Mouse (Mus musculus): ENCODE results near the gene Ces3b. TPM values are rescaled to one million over a fixed set of nuclear protein-coding genes. Genes with fewer than 3 reads are reported as not detected.
A peak's percentile ranks its signal among the peaks of the same experiment; 100 is the strongest.
"Not testable (repeated sequence)": the region's sequence is repeated elsewhere in the genome, so short reads cannot be mapped to it uniquely, and the experiment has no call there.

Gene Ces3b
- polyA plus RNA-seq, 1 experiment from 2014 or later: not detected

DNA sequence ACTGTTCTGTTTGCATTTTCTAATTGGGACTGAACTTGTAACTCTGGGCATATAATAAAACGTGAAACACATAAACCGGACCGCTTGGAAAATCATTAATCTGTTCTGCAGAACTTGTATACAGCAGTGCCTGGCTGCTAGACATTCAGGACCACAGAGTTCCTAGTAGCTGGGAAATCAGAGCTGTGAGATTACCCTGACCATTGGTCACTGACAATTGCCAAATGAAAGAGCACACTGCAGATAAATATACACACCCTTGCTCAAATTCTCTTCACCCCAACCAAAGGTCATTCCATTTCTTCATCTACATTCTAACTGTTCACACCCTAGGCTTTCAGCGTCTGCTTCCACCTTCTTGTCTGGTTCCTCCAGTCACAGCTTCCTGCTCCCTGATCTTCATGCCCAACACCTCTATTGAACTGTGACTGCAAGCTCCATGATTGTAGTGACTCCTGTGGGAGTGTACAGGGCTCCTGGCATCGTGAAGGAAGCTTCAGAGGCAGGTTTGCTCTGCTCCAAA lies 2.7 kb upstream of the Ces3b start:
- no peaks in the 10 kb centered on the region for H3K36me3 ChIP-seq
- H3K4me2 ChIP-seq: no peak overlapping the region
- no peaks in the 10 kb centered on the region for H3K9me3 ChIP-seq
- no peak overlapping the region for H3K9ac ChIP-seq
- H3K27ac ChIP-seq: no peak overlapping the region
- H3K27me3 ChIP-seq: no peaks in the 10 kb centered on the region
- 71% methylated on average over 5 of the region's 5 CpGs for WGBS
- ATAC-seq (ENCODE audit: insufficient number of reproducible peaks, insufficient read depth, low FRiP score, low TSS enrichment, low read depth): no peak
- H3K4me3 ChIP-seq: no peak overlapping the region
- no peaks in the 10 kb centered on the region for H3K4me1 ChIP-seq

DNA sequence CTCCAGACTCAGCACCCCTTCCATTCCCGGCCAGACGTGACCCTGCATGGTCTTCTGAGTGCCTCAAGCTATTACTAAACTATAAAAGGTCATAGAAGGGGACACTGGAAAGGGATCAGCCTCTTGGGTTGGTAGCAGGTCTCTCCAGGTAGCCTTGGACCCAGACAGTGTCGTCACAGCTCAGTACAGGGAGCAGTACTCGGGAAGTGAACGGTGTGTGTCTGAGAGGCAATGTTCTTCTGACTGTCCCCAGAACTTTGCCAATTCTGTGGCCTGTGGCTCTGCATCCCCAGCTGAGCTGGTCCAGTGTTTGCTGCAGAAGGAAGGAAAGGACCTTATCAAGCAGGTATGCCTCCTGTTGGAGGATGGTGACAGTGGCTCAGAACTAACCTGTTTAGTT lies 4.6 kb downstream of the Ces3b start:
- H3K4me2 ChIP-seq; H3K4me1 ChIP-seq; ATAC-seq (ENCODE audit: insufficient number of reproducible peaks, insufficient read depth, low FRiP score, low TSS enrichment, low read depth); H3K9me3 ChIP-seq; H3K4me3 ChIP-seq; H3K27ac ChIP-seq; H3K9ac ChIP-seq; H3K27me3 ChIP-seq; H3K36me3 ChIP-seq: not testable (repeated sequence)
- WGBS: 74% methylated on average over 5 of the region's 5 CpGs

DNA sequence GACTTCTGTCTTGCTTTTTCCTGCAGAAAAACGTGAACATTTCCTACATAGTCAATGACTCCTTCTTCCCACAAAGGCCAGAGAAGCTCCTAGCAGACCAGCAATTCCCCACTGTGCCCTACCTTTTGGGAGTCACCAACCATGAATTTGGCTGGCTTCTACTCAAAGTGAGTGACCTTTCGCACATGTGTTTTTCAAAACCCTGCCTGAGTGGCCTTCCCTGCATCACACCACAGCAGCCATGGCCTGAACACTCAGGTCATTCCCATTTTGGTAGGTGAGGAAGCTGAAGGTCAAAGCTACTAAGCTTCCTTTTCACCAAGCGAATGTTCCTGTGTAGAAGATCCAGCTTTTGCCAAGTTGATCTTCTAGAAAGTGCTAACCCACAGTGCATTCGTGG lies 5.0 kb downstream of the Ces3b start:
- no peaks in the 10 kb centered on the region for H3K36me3 ChIP-seq
- H3K27ac ChIP-seq: no peak overlapping the region
- H3K9ac ChIP-seq: no peak overlapping the region
- H3K9me3 ChIP-seq: no peaks in the 10 kb centered on the region
- H3K4me2 ChIP-seq: no peak overlapping the region
- no peaks in the 10 kb centered on the region for H3K27me3 ChIP-seq
- no peak overlapping the region for H3K4me3 ChIP-seq
- WGBS: 72% methylated on average over 4 of the region's 4 CpGs
- H3K4me1 ChIP-seq: no peaks in the 10 kb centered on the region
- ATAC-seq (ENCODE audit: insufficient number of reproducible peaks, insufficient read depth, low FRiP score, low TSS enrichment, low read depth): no peak

DNA sequence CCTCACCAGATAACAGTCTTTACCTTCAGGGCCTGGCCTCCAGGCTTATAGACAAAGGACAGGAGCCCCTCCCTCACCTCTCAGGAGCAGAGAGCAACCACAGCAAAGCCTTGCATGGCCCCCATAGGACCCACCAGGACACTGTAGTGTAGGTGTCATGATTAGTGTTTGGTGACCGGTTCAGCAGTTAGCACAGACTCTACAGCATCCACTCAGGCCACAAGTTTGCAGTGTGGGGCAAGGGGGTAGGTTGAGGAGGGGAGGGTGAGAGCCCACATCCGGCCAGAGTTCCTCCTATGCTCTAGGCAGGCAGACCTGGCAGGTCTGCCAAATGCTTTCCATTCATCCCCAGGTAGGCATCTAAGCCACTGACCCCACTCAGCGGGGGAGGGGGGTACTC lies 10.4 kb downstream of the Ces3b start:
- H3K27me3 ChIP-seq: no peaks in the 10 kb centered on the region
- ATAC-seq (ENCODE audit: insufficient number of reproducible peaks, insufficient read depth, low FRiP score, low TSS enrichment, low read depth): no peak
- H3K4me1 ChIP-seq: no peaks in the 10 kb centered on the region
- H3K9me3 ChIP-seq: no peaks in the 10 kb centered on the region
- WGBS: 84% methylated on average over 3 of the region's 3 CpGs
- no peaks in the 10 kb centered on the region for H3K36me3 ChIP-seq
- H3K9ac ChIP-seq: no peak overlapping the region
- H3K27ac ChIP-seq: no peak overlapping the region
- H3K4me3 ChIP-seq: no peak overlapping the region
- H3K4me2 ChIP-seq: no peak overlapping the region

DNA sequence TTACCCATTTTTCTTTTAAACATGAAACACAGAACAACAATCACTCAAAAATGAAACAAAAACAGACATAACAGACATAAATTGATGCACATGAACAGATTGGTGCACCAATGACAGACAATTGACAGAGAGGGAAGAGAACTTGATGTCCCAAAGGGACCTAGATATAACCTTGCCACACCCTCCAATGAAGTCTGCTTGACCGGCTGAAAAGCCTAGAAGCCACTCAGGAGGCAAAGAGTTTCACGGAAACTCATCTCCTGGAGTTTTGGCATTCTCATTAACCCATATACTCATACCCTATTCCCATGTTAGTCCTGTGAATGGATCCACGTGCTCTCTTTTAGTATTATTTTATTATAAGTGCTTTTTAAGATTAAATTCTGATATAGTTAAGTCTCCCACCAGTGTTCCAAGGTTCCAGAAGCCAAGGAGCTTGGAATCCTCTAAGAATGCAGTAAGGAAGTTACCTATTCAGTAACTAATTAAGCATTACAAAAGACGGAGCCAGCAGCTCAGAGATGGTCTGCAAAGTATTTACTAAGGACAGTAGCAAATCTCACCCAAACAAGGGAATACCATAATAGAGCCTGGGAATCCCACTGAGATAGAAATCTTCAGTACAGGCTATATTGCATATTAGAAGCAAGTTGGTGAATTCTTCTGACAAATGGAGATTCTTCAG lies 18.7 kb downstream of the Ces3b start:
- not testable (repeated sequence) for H3K9me3 ChIP-seq; H3K9ac ChIP-seq; H3K4me3 ChIP-seq; H3K27me3 ChIP-seq; H3K4me2 ChIP-seq; H3K4me1 ChIP-seq; H3K36me3 ChIP-seq; H3K27ac ChIP-seq; ATAC-seq (ENCODE audit: insufficient number of reproducible peaks, insufficient read depth, low FRiP score, low TSS enrichment, low read depth)
- WGBS: 70% methylated on average over 4 of the region's 4 CpGs

DNA sequence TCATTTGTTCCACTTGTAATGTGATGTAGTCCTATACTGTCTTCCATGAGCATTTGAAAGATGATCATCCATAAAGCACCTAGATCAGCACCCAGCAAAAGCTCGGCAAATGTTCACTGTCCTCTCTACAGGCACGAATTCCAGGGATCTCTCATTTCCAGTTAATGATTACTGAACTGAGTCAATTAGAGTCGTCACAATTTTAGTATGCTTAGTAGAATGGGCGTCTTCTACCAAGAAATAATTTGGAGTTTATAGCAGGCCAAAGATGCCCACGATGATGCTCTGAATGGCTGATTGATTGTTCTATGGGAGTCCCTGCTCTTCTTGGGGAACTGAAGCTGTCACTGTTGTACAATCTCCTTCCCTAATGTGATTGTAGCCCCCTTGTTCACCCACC lies 20.1 kb downstream of the Ces3b start:
- H3K9ac ChIP-seq; H3K9me3 ChIP-seq; H3K36me3 ChIP-seq; H3K27ac ChIP-seq; H3K4me1 ChIP-seq; ATAC-seq (ENCODE audit: insufficient number of reproducible peaks, insufficient read depth, low FRiP score, low TSS enrichment, low read depth); H3K4me3 ChIP-seq; H3K4me2 ChIP-seq; H3K27me3 ChIP-seq: not testable (repeated sequence)
- WGBS: 79% methylated on average over 5 of the region's 5 CpGs

DNA sequence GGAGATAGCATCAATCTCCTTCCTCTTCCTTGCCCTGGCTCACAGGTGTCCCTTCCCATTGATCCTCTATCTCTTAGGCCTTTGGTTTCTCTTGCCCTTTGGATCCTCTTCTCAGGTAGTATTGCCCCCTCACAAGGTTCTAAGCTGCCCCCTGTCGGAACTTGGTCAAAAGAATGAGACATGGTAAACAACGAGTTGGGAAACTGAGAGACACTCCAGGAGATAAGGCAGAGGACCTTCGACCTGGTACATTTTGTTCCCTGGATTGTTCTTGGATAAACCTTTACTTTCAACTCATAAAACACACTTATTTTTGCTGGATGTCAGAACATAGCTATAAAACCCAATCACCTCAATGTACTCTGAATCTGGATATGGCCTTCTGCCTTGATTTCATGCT lies 20.7 kb downstream of the Ces3b start:
- H3K4me3 ChIP-seq: no peak overlapping the region
- 82% methylated on average over 3 of the region's 3 CpGs for WGBS
- H3K27me3 ChIP-seq: no peaks in the 10 kb centered on the region
- no peaks in the 10 kb centered on the region for H3K36me3 ChIP-seq
- no peaks in the 10 kb centered on the region for H3K9me3 ChIP-seq
- ATAC-seq (ENCODE audit: insufficient number of reproducible peaks, insufficient read depth, low FRiP score, low TSS enrichment, low read depth): no peak
- H3K9ac ChIP-seq: no peak overlapping the region
- no peaks in the 10 kb centered on the region for H3K4me1 ChIP-seq
- no peak overlapping the region for H3K27ac ChIP-seq
- H3K4me2 ChIP-seq: no peak overlapping the region

DNA sequence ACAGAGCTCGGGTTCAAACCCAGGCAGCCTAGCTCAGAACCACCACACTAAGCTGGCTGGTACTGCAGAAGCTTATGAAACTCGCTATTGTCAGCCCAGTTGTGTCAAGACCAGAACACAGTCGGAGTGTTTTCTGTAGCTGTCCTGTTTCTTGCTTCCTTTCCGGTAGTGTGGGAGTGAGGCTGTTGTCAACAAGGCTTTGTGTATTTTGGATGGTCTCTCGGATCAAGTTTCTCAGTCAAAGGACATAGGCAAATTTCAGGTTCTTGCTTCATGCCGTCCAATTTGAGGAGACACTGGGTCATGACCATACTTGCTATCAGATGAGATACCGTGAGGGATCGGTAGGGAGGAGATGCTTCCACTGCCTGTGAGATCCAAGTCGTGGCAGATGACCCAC lies 46.3 kb downstream of the Ces3b start:
- H3K9ac ChIP-seq: no peak overlapping the region
- no peaks in the 10 kb centered on the region for H3K36me3 ChIP-seq
- no peaks in the 10 kb centered on the region for H3K27me3 ChIP-seq
- H3K4me2 ChIP-seq: no peak overlapping the region
- no peaks in the 10 kb centered on the region for H3K9me3 ChIP-seq
- no peak for ATAC-seq (ENCODE audit: insufficient number of reproducible peaks, insufficient read depth, low FRiP score, low TSS enrichment, low read depth)
- WGBS: 84% methylated on average over 9 of the region's 9 CpGs
- no peak overlapping the region for H3K27ac ChIP-seq
- no peak overlapping the region for H3K4me3 ChIP-seq
- no peaks in the 10 kb centered on the region for H3K4me1 ChIP-seq

DNA sequence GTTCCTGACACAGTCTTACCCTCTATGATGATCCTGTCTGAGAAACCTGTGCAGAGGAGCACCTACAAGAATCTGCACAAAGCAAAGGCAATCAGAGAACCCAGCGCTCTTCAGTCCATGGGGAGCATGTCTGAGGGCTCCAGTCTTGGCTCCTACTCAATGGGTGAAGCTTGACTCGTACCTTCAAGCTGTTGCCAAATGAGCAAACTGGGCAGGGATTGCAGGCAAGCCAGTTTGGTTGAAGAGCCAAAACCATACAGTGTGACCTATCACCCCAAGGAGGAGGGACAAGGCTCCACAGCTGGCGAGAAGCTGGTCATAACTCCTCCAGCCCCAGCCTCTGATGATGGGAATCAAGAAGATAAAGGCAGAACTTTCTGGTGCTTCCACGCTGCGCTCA lies 48.0 kb downstream of the Ces3b start, which contains the start of gene Ces4a:
TSS of gene Ces4a (plus strand) at position 292 of the 400 bp plus-strand sequence.
- H3K4me1 ChIP-seq: no peaks in the 10 kb centered on the region
- H3K27ac ChIP-seq: no peak within 1 kb of the TSS
- ATAC-seq (ENCODE audit: insufficient number of reproducible peaks, insufficient read depth, low FRiP score, low TSS enrichment, low read depth): no peak
- no peaks in the 10 kb centered on the region for H3K27me3 ChIP-seq
- WGBS: 76% methylated on average over 5 of the region's 5 CpGs
- no peaks in the 10 kb centered on the region for H3K36me3 ChIP-seq
- no peak within 1 kb of the TSS for H3K9ac ChIP-seq
- no peak within 1 kb of the TSS for H3K4me3 ChIP-seq
- no peaks in the 10 kb centered on the region for H3K9me3 ChIP-seq
- H3K4me2 ChIP-seq: no peak within 1 kb of the TSS

DNA sequence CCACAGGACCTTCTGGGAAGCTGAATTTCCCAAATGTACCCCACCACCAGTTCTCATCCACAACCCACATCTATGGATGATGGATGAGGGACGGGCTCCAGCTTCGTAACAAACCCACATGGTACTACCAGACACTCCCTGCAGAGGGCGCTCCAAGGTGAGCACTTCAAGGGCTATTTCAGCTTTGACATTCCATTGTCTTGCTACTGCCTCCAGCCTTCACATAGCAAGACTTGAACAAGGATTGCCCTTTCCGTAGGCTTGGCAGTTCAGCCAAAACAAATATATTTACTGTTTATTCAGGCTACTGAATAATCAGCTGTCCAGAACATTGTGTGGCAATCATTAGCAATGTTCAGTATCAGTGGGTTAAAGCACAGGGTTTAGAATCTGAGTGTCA lies 54.9 kb downstream of the Ces3b start:
- H3K27ac ChIP-seq: no peak overlapping the region
- no peaks in the 10 kb centered on the region for H3K9me3 ChIP-seq
- H3K27me3 ChIP-seq: no peaks in the 10 kb centered on the region
- no peak overlapping the region for H3K4me2 ChIP-seq
- H3K9ac ChIP-seq: no peak overlapping the region
- no peaks in the 10 kb centered on the region for H3K4me1 ChIP-seq
- whole genome bisulfite sequencing: 24% methylated on average over 4 of the region's 4 CpGs
- ATAC-seq (ENCODE audit: insufficient number of reproducible peaks, insufficient read depth, low FRiP score, low TSS enrichment, low read depth): no peak
- no peaks in the 10 kb centered on the region for H3K36me3 ChIP-seq
- no peak overlapping the region for H3K4me3 ChIP-seq

DNA sequence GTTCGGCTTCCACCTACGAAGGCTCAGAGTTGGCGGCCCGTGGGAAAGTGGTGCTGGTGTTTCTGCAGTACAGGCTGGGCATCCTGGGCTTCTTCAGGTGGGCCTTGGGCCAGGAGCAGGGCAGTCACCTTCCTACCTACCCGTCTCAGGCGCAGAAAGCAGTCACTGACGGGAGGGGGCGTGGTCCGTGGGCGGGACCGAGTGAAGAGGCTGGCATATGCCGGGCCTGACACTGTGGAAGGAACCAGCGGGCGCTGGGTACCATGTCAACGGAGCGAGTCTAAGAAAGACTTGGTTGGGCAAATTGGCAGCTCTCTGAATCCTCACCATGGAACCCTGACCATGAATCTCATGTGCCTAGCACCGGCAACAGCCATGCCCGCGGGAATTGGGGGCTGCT lies 58.8 kb downstream of the Ces3b start:
- Histone ChIP-seq H3K9ac (no peak overlapping the region), H3K27ac (no peak overlapping the region), H3K9me3 (no peaks in the 10 kb centered on the region), H3K4me3 (peak overlapping the region; percentile 14; the same call in 1 of the 2 replicates), H3K27me3 (no peaks in the 10 kb centered on the region), H3K36me3 (no peaks in the 10 kb centered on the region), H3K4me2 (peak overlapping the region; percentile 37), H3K4me1 (no peaks in the 10 kb centered on the region)
- ATAC-seq (ENCODE audit: insufficient number of reproducible peaks, insufficient read depth, low FRiP score, low TSS enrichment, low read depth): 0 out of 2 replicates have a peak, but pooled peaks have one; percentile 52
- 33% methylated on average over 19 of the region's 19 CpGs for WGBS

Data from embryonic facial prominence, embryonic 13.5 days (tissue).